Mouse (Mus musculus): ENCODE data around the gene Klhdc3.

The Klhdc3 gene

DNA sequence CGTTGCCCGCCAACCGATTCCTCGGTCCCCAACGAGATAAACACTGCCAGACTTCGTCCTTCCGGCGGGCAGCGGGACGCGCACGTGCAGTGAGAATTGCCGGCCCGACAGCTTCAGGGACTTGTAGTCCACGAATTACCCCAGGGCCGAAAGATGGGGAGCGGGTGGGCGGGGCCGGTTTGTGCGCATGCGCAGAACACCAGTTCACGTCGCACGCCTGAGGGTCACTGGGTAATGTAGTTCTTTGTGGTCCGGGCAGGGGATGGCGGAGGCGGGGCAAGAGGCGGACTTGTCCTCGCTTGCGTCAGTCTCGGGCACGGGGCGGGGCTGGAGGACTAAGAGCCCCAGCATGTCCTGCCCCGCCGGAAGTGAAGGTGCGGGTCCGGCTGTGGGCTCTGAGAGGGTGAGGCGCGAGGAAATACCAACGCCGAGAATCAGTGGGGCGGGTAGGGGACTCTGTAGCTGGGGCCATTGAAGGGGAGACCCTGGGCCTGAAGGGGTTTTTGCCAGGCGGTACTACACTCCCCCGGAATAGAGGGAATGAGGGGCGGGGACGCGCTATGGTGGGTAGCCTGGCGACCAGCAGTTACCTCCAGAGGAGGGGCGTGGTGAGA lies at the start of gene Klhdc3:
Gene Klhdc3 (minus strand): TSS at position 155 of the 614 bp plus-strand sequence.
- peak; percentile 99 for DNase-seq (ENCODE audit: low spot score)

DNA sequence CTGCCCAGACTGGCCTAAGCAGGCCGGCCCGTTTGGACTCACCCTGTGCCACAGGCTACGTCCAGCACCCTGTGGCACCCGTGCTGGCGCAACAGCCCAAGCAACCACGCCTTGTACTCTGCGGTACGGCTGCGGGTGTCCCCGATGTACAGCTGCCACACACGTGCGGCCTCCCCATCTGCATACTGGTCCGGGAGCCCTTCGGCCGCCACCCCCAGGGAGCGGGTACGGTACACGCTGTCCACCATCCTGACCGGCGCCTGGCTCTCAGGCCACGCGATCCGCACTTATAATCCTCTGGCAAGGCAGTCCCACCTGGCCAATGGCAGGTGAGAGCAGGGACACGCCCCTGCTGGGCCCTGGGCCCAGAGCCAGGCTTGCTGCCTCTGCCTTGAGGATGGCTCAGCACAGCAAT lies 48.2 kb upstream of the Klhdc3 start, which contains the start of gene Gnmt:
Gene Gnmt (minus strand): TSS at position 265 of the 415 bp plus-strand sequence.
- DNase-seq (ENCODE audit: low spot score): no peak

DNA sequence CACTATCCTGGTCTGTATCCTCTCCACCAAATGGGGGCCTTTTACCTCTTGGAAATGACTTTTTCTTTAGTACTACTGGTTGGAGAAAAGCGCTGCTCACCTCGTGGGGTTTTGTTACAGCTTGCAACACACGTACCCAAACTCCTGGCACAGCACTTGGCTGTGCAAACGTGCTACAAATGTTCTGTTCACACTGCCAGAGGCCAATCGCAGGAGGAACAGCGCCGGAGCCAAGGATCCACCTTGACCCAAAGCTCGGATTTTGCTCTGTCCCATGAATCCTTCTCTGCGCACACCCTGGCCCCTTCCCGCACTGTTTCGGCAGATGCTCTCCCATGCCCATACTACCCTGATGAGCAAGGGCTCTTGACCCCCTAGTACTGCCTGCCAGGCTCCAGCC lies 47.8 kb upstream of the Klhdc3 start:
- DNase-seq (ENCODE audit: low spot score): no peak

DNA sequence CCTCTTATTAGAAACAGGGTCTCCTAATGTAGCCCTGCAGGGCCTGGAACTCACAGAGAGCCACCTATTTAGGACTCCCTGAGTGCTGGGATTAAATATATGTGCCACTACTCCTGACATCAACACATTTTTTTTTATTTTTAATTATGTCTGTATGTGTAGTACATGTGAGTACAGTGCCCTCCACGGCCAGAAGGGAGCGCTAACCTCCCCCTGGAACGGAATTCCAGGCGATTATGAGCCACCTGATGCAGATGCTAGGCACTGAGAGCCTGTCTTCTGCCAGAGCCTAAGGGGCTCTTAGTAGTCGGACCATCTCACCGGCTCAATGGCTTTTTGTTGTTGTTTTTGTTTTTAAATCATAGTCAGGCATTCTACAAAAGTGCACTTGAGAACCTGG lies 47.3 kb upstream of the Klhdc3 start:
- no peak for DNase-seq (ENCODE audit: low spot score)

DNA sequence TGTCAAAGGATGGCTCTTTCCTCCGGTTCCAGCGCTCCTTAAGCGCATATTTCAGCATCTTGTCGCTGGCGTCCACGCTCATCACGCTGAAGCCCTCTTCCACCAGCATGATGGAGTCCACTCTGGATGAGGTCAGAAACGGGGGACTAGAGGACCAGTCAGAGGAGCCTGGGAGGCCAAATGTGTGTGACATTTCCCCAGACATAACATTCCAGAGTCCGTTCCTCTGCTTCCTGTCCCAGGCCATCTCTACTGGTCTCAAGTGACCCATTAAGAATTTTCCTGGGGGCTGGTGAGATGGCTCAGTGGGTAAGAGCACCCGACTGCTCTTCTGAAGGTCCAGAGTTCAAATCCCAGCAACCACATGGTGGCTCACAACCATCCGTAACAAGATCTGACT lies 46.6 kb upstream of the Klhdc3 start:
- no peak for DNase-seq (ENCODE audit: low spot score)

DNA sequence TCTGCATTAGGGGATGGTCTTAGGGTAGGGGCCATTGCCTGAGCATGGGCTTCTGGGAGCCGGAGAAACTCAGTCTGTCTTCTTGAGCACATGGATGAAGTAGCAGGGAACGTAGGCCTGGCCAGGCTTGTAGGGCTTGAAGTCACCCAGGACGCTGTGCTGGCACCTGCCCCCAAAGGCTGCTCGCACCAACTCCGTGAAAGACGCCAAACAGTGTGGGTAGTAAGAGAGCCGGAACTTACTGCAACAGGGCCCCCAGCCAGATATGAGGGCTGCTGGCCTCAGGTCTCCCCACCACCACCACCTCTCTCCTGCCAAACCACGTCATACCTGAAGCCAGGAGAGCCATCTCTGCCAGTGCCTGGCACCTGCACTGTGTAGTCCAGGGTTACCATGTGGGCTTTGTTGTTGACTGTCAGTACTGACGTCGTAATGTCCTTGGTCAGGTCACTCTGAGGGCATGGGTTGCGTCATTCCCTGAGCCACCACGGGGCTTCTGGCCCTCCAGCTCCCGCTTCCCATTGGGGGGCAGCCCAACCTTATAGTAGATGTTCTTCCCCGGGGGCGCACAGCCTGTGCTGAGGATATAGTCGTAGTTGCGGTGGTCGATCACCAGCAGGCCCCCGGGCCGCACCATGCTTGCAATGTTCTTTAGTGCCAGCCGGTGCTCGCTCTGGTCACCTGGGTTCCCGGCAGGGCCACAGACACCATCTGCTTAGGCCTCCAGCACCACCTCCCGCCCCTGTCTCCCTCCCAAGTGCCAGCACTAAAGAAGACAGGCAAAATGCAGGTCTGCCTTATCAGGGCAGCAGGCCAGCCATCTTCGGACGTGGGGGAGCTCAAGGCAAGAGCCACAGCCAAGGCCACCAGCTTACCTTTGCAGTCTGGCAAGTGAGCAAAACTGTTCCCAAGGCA lies 45.3 kb upstream of the Klhdc3 start:
- DNase-seq (ENCODE audit: low spot score): no peak

DNA sequence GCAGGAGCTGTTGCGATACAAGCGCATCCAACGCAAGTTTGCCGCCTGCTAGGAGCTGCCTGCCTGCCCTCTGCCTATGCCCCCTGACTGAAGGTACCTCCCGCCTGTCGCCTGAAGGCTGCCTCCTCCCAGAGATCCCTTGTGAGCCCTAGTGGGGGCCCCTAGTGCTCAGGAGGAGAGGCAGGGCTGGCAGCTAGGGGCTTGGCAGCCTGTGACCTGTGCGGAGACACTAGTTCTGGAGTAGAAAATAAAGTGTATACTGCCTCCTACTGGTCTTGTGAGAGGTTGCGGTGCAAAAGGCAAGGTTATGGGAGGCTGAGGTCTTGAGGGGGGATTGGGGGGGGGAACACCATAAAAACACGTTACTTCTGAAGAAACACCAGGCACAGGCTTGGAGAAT lies 44.6 kb upstream of the Klhdc3 start:
- DNase-seq (ENCODE audit: low spot score): peak; percentile 59

DNA sequence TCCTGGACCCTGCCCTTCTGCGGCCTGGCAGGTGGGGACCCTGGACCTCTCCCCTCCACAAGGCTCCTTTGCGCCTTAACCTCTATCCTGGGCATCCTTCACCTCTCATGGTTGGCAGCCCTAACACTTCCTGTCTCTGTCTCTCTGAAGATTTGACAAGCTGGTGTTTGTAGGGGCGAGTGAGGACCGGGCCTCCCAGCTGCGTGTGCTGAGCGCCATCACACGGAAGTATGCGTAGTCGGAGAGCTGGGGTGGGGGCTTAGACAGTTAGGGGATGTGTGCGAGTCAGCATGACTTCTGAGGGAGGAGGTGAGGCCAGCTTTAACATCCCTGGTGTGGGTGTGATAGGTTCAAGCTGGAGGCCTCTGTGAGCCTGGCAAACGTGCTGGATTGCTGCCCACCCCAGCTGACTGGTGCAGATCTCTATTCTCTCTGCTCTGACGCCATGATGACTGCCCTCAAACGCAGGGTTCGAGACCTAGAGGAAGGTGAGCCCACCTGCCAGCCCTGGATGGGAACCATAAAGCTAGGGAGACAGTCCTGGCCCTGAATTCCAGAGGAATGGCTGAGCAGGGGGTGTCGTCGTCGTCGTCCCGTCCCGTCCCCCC lies 43.9 kb upstream of the Klhdc3 start:
- no peak for DNase-seq (ENCODE audit: low spot score)

DNA sequence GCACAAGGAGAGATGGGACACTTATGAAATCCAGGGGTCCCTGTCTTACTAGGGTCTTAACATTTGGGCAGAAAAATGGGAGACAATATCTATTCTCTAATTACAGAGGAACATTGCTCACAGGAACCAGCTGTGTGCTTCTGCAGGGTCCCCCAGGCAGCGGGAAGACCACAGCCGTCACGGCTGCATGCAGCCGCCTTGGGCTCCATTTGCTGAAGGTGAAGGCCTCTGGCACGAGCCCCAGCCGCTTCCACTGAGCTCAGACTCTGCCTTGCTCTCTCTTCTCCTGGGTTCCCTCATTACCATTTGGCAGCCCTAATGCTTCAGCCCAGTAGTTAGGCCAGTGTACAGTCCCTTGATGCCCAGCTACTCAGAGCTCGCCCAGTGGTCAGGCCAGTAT lies 40.4 kb upstream of the Klhdc3 start:
- no peak for DNase-seq (ENCODE audit: low spot score)

DNA sequence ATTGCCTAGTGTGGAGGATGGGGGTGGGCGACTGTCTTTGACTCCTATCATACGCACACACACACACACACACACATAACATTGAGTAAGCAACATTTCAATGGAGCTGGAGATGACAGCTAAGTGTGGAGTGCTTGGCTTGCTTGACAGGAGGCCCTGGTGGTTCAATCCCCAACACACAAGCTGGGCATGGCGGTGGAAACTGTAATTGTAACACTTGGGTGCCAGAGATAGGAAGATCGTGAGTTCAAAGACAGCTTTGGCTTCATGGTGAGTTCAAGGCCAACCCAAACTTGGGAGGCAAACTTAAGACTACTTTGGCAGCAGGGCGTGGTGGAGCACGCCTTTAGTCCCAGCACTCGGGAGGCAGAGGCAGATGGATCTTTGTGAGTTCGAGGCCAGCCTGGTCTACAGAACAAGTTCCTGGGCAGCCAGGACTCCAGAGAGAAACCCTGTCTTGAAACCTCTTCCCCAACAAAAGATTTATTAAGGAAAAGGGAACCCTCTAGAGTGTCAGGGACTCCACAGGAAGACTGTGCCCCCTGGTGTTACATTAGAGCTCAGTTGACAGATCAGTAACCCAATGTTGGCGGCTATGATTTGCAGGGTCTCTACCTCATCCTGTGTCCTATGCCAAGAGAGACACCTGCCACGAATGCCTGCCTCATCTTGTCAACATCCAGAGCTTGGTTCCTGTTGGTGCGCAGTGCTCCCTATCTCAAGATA lies 34.2 kb upstream of the Klhdc3 start:
- no peak for DNase-seq (ENCODE audit: low spot score)

DNA sequence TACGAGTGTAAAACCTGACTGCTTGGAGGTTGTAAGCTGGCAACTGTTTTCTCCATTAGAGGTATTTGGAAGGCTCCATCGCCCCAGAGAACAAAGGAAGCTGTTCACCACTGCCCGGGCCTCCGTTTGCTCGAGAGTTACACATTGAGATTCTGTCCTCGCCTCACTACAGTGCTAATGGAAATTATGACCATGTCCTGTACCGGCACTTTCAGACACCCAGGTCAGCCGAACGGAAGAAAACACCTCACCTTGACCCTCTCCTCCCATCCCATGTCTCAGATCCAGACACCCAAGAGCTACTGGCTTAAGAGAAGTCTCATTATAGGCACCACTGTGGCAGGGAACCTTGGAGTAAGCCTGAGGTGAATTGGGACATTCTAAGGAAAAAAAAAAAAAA lies 33.1 kb upstream of the Klhdc3 start:
- DNase-seq (ENCODE audit: low spot score): no peak

DNA sequence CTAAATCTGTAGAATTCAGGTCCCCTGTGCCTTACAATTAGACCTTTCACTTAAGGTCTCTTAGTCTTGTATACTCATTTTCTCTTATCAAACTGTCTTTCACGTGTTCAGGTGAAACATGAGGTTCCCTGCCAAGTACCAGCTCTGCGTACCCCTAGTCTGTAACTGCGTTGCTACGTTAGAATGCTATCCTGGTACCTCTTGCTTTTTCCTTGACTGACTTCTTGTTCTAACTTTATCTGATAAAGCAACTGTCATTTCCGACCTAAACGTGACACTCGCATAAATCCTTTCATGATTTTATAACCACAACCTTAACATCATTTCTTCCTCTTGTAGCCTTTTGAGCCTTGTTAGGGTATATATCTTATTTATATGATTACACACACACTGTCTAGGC lies 31.7 kb upstream of the Klhdc3 start:
- no peak for DNase-seq (ENCODE audit: low spot score)

DNA sequence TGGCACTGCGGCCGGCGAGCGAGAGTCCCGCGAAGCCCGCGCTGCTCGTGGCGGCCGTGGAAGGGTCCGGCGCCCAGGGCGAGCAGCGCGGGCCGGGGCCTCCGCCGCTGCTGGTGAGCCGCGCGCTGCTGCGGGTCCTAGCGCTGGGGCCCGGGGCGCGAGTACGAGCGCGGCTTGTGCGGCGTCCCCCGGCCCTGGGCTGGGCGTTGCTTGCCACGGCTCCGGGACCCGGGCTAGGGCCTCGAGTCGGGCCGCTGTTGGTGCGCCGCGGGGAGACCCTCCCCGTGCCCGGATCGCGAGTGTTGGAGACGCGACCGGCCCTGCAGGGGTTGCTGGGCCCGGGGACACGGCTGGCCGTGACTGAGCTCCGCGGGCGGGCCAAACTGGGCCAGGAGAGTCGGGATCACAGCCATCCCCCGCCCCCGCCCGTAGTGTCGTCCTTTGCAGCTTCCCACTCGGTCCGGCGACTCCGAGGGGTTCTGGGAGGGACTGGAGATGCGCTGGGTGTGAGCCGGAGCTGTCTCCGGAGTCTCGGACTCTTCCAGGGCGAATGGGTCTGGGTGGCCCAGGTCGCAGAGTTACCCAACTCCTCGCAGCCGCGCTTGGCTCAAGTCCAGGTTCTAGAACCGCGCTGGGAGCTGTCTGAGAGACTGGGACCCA lies 31.0 kb upstream of the Klhdc3 start:
- DNase-seq (ENCODE audit: low spot score): peak; percentile 69

DNA sequence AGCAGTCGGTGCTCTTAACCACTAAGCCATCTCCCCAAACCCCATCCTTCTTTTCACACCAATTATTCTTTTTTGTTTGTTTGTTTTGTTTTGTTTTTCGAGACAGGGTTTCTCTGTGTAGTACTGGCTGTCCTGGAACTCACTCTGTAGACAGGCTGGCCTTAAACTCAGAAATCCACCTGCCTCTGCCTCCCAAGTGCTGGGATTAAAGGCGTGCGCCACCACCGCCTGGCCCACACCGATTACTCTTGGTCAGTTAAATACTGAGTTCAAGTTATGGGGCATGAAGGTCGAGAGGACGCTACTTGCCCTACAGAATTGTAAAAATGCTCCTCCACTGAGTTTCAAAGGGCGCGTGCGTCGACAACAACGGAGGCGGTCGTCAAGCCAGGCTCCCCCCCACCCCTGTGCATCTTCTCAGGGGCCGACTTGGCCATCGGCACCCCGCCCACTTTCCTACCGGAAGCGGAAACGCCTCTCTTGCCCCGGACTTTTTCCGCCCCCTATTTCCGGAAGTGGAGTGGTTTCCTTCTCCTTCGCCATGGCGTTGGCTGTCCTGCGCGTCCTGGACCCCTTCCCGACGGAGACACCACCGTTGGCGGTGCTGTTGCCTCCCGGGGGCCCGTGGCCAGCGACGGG lies 30.4 kb upstream of the Klhdc3 start, which contains the start of gene Pex6:
Gene Pex6 (plus strand): TSS at position 505 of the 639 bp plus-strand sequence.
- DNase-seq (ENCODE audit: low spot score): peak; percentile 95

DNA sequence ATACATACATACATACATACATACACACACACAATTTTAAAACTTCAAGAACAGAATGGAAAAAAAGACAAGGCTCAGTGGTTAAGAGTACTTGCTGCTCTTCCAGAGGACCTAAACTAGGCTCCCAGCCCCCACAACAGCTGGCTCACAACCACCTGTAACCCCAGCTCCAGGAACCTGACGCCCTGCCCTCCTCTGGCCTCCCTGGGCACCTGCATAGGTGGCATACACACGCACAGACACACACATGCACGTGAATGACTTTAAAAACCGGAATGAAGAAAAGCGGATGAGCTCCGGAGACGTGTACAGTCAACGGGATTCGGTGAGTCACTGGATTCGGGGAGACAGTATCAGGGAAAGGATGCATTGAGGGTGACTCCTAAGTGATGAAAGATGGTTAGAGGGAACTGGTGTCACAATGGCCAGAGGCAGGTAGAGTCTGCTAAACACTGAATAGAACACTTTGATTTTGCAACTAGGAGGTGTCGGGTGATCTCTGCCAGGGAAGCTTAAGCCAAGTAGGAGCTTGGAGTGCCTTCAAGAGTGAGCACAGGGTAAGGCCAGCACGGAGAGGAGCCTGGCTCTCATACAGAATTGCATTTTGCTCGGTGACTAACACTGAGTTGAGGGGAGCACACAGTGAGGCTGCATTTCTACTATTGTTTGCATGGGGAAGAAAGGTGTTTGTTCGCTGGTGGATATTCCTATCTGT lies 25.8 kb upstream of the Klhdc3 start:
- no peak for DNase-seq (ENCODE audit: low spot score)

DNA sequence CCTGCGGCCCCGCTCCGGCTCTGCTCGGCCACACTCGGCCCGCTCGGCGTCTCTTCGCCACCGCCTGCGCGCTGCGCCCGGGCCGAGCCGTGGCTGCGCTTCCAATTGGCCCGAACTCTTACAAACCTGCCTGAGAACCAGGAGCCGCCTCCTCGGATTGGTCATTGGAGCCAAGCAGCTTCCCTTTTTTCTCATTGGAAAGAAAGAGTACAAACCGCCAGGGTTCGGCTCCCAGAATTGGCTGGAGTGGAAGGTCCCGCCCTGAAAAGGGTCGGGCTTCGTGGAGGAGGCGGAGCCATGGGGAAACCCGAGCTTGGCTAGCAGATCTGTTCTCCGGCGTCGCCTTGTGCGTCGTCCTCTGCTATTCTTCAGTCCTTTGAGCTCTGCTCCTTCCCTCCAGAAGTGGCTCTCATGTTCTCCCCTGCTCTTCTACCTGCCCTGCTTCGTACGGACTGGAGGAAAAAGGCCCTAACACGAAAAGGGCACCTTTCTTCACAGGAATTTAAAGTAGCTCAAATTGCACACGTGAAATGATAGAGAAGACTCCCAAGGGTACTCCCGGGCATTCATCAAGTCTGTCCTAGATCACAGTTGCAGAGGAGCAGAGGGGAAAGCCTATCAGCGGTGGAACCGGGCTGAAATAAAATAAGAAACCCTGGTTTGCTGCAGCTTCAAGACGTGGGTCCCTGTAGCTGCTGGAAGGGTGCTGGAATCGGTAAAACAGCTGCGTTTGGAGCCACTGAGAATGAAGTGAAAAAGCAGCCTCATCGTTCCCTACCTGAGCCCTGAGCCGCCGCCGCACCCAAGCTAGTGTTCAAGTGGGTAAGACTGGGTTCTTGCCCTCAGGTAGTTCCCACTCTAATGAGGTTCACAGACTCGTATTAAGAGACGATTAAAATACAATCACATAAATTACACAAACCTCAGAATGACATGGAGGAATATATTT lies 24.4 kb upstream of the Klhdc3 start, which contains the start of gene Ppp2r5d:
Gene Ppp2r5d (minus strand): TSS at position 225 of the 949 bp plus-strand sequence.
- peak; percentile 99 for DNase-seq (ENCODE audit: low spot score)

DNA sequence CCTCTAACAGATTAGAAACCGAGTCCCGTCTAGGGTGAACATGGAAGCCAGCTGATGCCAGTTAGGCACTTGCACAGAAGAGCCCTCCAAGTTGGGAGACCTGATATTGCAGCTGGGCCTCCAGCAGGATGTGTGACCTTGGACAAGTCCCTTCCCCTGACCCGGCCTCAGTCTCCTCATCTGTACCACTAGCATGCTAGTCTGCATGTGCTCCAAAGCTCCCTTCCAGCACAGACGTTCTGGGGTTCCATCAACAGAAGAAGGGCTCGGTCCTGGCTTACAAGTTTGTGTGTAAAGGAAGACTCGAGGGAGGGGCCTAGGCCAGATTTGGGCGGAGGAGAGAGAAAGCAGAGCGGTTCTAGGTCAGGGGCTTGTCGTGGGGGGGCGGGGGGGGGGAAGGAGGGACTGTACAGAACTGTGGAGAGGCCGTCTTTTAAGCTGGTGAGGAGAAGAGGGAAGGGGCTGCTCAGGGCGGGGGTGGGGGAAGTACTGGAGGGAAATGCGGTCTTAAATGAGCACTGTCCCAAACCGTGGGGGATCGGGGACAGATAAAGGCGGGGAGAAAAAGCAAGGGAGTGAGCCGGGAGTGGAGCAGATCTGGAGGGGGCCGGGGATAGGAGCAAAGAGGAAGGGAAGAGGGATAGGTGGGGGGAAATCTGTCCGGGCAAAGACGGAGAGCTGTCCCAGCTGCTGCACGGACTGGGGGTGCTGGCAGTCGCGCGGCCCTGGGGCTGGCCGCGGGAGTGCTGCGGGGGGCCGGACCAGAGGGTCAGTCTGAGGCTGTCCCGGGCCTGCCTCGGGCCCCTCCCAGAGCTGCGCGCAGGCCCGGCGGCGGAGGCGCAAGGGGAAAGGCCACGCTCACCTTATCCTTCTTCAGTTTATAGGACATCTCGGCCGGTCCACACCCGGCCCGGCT lies 23.5 kb upstream of the Klhdc3 start:
- peak; percentile 32 for DNase-seq (ENCODE audit: low spot score)

DNA sequence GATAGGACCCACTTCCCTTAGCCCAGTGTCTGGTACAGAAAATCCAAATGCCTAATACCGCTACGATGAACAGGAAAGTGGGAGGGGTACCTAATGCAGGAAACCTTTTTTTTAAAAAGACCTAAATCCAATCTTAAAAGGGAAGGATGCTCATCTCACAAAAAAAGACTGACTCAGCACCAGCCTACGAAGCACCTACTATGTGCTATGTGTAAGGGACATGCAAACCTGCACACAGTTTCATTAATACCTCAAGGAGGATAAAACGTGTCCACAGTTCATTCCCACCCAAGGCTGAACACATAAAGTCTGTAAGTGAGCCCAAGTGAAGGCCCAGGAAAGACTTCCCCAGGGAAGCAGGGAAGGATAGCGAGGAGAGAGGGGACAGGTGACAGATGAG lies 21.8 kb upstream of the Klhdc3 start:
- DNase-seq (ENCODE audit: low spot score): no peak
